Mouse (Mus musculus) heart, adult 18-20 months (tissue): ENCODE results near the gene Lnpep. TPM values are rescaled to one million over a fixed set of nuclear protein-coding genes. Genes with fewer than 3 reads are reported as not detected.

Source experiments
- DNase-seq, 2 experiments: peaks; one replicate each; pipeline ENCODE4 v3.0.0; 2021 to 2022; ENCODE audit warnings: mixed read lengths in 1 of 2
- total RNA-seq, 2 experiments: library from RNA; stranded (reverse); gene quantifications; 2 replicates each; pipeline ENCODE4 v1.2.3; 2021

Lnpep gene
- total RNA-seq, 2 experiments from 2014 or later: 154 to 167 TPM

GRCm38 (mm10) chr17:17492116-17492515 is 132.7 kb downstream of the Lnpep start:
- no peak for DNase-seq

GRCm38 (mm10) chr17:17491622-17492001 is 133.2 kb downstream of the Lnpep start:
- DNase-seq: no peak

GRCm38 (mm10) chr17:17490820-17491621 is 133.8 kb downstream of the Lnpep start:
- no peak for DNase-seq

- DNase-seq: no peak
These were observed 139.1 kb downstream of the Lnpep start for GRCm38 (mm10) chr17:17485789-17486188.

Other genes starting within 250 kb of the Lnpep start
- gene Lix1, start 222.4 kb downstream of the Lnpep start, total RNA-seq: 1 to 10 TPM; 6.8 to 6.9 TPM
- gene Vmn2r90, start 78.7 kb upstream of the Lnpep start, total RNA-seq: not detected
- gene Spaca6, start 202.1 kb upstream of the Lnpep start, total RNA-seq: 1 to 10 TPM; 6.7 to 9.7 TPM
- under 1 TPM; 0.13 to 0.17 TPM for gene Has1, start 230.2 kb upstream of the Lnpep start, total RNA-seq